Mouse (Mus musculus) C2C12 (cell line): ENCODE data around the gene Map2k6. TPM values are rescaled to one million over a fixed set of nuclear protein-coding genes. Genes with fewer than 3 reads are reported as not detected.

Experiments used
- H3K27me3 ChIP-seq: one replicate; pipeline ENCODE4 v1.6.1; 2011; ENCODE audit not compliant: control insufficient read depth, insufficient read depth, insufficient read length
- H3K36me3 ChIP-seq: one replicate; pipeline ENCODE4 v1.6.1; 2011; ENCODE audit not compliant: control insufficient read depth, insufficient read depth
- H3K4me3 ChIP-seq: one replicate; pipeline ENCODE4 v1.5.1; 2011; ENCODE audit warnings: mild to moderate bottlenecking, control low read depth; ENCODE audit not compliant: poor library complexity, insufficient read depth, severe bottlenecking
- H3K79me2 ChIP-seq: one replicate; pipeline ENCODE4 v1.6.1; 2011; ENCODE audit not compliant: control insufficient read depth, insufficient read depth
- H3K79me3 ChIP-seq: one replicate; pipeline ENCODE4 v1.6.1; 2011; ENCODE audit warnings: low read depth, control low read depth
- H3ac ChIP-seq: one replicate; pipeline ENCODE3; 2011; ENCODE audit warnings: low read depth; ENCODE audit not compliant: control insufficient read depth, insufficient read length
- CEBPB ChIP-seq: IDR thresholded peaks from one replicate; pipeline ENCODE4 v1.6.1; 2011; ENCODE audit warnings: low read depth, mild to moderate bottlenecking, control low read depth, moderate library complexity
- CTCF ChIP-seq: IDR thresholded peaks from one replicate; pipeline ENCODE4 v1.5.1; 2011; ENCODE audit not compliant: control insufficient read depth, insufficient read depth, insufficient read length
- FOSL1 ChIP-seq: IDR thresholded peaks from one replicate; pipeline ENCODE4 v1.8.0; 2011; ENCODE audit warnings: mild to moderate bottlenecking, low read length; ENCODE audit not compliant: poor library complexity, insufficient read depth, severe bottlenecking
- MAX ChIP-seq: IDR thresholded peaks from one replicate; pipeline ENCODE4 v1.6.1; 2011; ENCODE audit warnings: mild to moderate bottlenecking, control low read depth
- MYOD1 ChIP-seq: IDR thresholded peaks from one replicate; pipeline ENCODE4 v1.6.1; 2011; ENCODE audit warnings: low read depth; ENCODE audit not compliant: control insufficient read depth, insufficient read length
- MYOG ChIP-seq: IDR thresholded peaks from one replicate; pipeline ENCODE4 v1.6.1; 2011; ENCODE audit not compliant: control insufficient read depth, insufficient read length; ENCODE audit errors: extremely low read depth
- USF1 ChIP-seq: IDR thresholded peaks from one replicate; pipeline ENCODE4 v1.6.1; 2011; ENCODE audit warnings: low read depth, mild to moderate bottlenecking, control low read depth, moderate library complexity
- polyA plus RNA-seq: library from polyadenylated mRNA; unstranded; fragments of >200 nt; fragmentation: generic; extraction: Trizol; gene quantifications from one replicate; pipeline ENCODE4 v1.2.1, GENCODE M21; 2012; ENCODE audit warnings: missing spikeins

Map2k6 gene
- polyA plus RNA-seq, 1 experiment, result 4.8 TPM

DNA sequence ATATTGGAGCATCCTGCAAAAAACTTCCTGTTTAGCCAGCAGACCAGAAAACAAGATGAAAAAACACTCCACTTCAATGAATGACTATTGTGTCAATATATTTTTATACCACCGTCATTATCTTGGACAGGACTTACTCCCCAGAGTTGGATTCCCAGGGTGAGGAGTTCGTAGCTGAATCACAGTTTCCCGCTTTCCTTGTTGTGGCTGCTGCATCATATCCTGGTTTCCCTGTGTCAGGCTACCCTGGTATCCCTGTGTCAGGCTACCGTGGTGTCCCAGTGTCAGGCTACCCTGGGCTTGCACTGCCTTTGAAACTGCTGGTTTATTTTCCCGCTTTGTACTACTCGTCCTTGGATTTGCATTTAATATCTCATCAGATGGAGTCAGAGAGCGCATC, 167.4 kb downstream of the Map2k6 start:
- H3K79me3 ChIP-seq, result no peaks in the 10 kb centered on the region
- H3K79me2 ChIP-seq, result no peaks in the 10 kb centered on the region
- TF ChIP-seq MYOG, result no peak
- no peak for TF ChIP-seq CTCF
- TF ChIP-seq MYOD1, result no peak
- TF ChIP-seq FOSL1, result no peak
- no peak for TF ChIP-seq MAX
- TF ChIP-seq USF1, result no peak
- TF ChIP-seq CEBPB, result no peak
- no peak overlapping the region for H3ac ChIP-seq
- no peaks in the 10 kb centered on the region for H3K36me3 ChIP-seq
- H3K27me3 ChIP-seq, result no peaks in the 10 kb centered on the region
- H3K4me3 ChIP-seq, result no peak overlapping the region

- Histone ChIP-seq H3K36me3 (no peaks in the 10 kb centered on the region), H3K4me3 (no peak overlapping the region), H3K79me3 (no peaks in the 10 kb centered on the region), H3ac (no peak overlapping the region), H3K27me3 (no peaks in the 10 kb centered on the region), H3K79me2 (no peaks in the 10 kb centered on the region)
- no peak for TF ChIP-seq FOSL1
- TF ChIP-seq CTCF, result no peak
- TF ChIP-seq MYOG, result no peak
- TF ChIP-seq MAX, result no peak
- no peak for TF ChIP-seq MYOD1
- TF ChIP-seq CEBPB, result no peak
- no peak for TF ChIP-seq USF1
Measured at GRCm38 (mm10) chr11:110572548-110572947, 173.6 kb downstream of the Map2k6 start.

Other genes starting within 250 kb of the Map2k6 start
- not detected for gene Abca9, start 230.9 kb upstream of the Map2k6 start, polyA plus RNA-seq
- gene Abca6, start 147.3 kb upstream of the Map2k6 start, polyA plus RNA-seq, result not detected
- 0.99 TPM for gene Abca5, start 61.4 kb upstream of the Map2k6 start, polyA plus RNA-seq